Mouse (Mus musculus): ENCODE results near the gene Arl4c.

DNA sequence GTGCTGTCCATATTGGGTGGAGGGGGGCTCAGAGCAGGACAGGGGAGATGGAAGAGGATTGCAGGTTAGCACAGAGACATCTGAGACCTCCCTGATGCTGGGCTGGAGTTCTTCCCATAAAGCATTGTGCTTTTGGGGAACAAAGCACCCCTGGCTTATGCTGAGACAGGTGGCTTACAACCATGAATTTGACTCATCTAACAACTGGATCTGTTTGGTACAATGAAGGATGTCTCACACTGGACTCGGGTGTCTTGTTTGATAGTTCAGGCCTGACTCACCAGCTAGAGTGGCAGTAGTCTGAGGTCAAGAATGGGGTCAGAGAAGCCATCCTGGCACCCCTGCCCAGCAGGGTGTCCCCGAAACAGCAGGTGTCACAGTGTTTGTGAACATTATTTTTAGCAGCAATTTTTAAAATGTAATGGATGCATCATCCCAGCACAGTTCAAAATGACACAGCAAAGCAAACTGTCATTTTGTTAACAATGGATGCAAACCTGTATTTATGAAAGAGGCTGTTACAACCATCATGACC lies 9.7 kb downstream of the Arl4c start:
- TF ChIP-seq CTCF (IDR thresholded peaks at IDR 0.05; ENCODE audit: low read depth, low read length) (no peak), POLR2A (IDR thresholded peaks at IDR 0.05; ENCODE audit: extremely low read depth, insufficient read depth, low read length) (no peak)
